In genomic region chr5:99434226-99434625, GRCm38 (mm10) we compare ENCODE assay signal across 18 mouse cellular contexts.
"Had no signal": no experiment of that assay in that cellular context is flagged by ENCODE, and none has a peak within 500 bp of the region (broad histone marks: within the 10 kb centered on the region; RNA-seq: fewer than 3 reads in every experiment).

No protein-coding gene starts in this region.

- DNase-seq: kidney, adult 2 months; kidney, postnatal 36 days; layer of hippocampus, postnatal 36 days; lung, adult 2 months; lung, postnatal 14 days; lung, postnatal 4 days; right cerebral cortex, adult 18-20 months; right cerebral cortex, postnatal 14 days; right cerebral cortex, postnatal 4 days; thymus, adult 18-20 months; thymus, postnatal 14 days; thymus, postnatal 4 days had no signal

- H3K36me3 ChIP-seq: limb, embryonic 10.5 days; limb, embryonic 13.5 days; midbrain, embryonic 12.5 days; midbrain, embryonic 15.5 days; stomach, embryonic 15.5 days had no signal

- H3K9ac ChIP-seq: limb, embryonic 13.5 days; midbrain, embryonic 12.5 days; midbrain, embryonic 15.5 days; stomach, embryonic 15.5 days had no signal

- ATAC-seq: midbrain, embryonic 15.5 days had no signal

- H3K4me2 ChIP-seq: limb, embryonic 13.5 days; midbrain, embryonic 12.5 days; midbrain, embryonic 15.5 days; stomach, embryonic 15.5 days had no signal

- H3K9me3 ChIP-seq: limb, embryonic 10.5 days; limb, embryonic 13.5 days; midbrain, embryonic 12.5 days; midbrain, embryonic 15.5 days; stomach, embryonic 15.5 days had no signal

- H3K27me3 ChIP-seq: limb, embryonic 13.5 days; midbrain, embryonic 12.5 days; midbrain, embryonic 15.5 days; stomach, embryonic 15.5 days had no signal

- H3K4me1 ChIP-seq: limb, embryonic 13.5 days; midbrain, embryonic 12.5 days; stomach, embryonic 15.5 days had no signal

- H3K4me3 ChIP-seq: limb, embryonic 10.5 days; limb, embryonic 13.5 days; midbrain, embryonic 12.5 days; midbrain, embryonic 15.5 days; stomach, embryonic 15.5 days had no signal

- H3K27ac ChIP-seq: kidney, postnatal 0 days; limb, embryonic 10.5 days; limb, embryonic 13.5 days; midbrain, embryonic 12.5 days; midbrain, embryonic 15.5 days; stomach, embryonic 15.5 days had no signal
